Mouse (Mus musculus) limb, embryonic 11.5 days (tissue): Measurements from ENCODE around the gene Smchd1. TPM values are rescaled to one million over a fixed set of nuclear protein-coding genes. Genes with fewer than 3 reads are reported as not detected.

ENCODE experiments used
- ATAC-seq: fragments of 200-750 bp; cut with Nextera tagmentation; 2 replicates; pipeline ENCODE4 v1.8.0; 2017; ENCODE audit warnings: low read depth; ENCODE audit not compliant: insufficient number of reproducible peaks, low FRiP score, low TSS enrichment
- DNase-seq: peaks from one replicate; pipeline ENCODE4 v3.0.0-alpha.2; 2015; ENCODE audit warnings: low spot score
- H3K27ac ChIP-seq: fragments of 300-500 bp; sonication (generic); replicated peaks from 2 replicates; pipeline ENCODE4 v1.5.1; 2014; ENCODE audit warnings: low read depth, mild to moderate bottlenecking, low read length
- H3K27me3 ChIP-seq: fragments of 300-500 bp; sonication (generic); 2 replicates; pipeline ENCODE4 v1.6.1; 2014; ENCODE audit warnings: mild to moderate bottlenecking, low read length, mixed read lengths; ENCODE audit not compliant: control insufficient read depth, insufficient read depth
- H3K36me3 ChIP-seq: fragments of 300-500 bp; sonication (generic); 2 replicates; pipeline ENCODE4 v1.6.1; 2014; ENCODE audit warnings: mild to moderate bottlenecking, low read length, moderate library complexity, mixed read lengths; ENCODE audit not compliant: control insufficient read depth, insufficient read depth
- H3K4me1 ChIP-seq: fragments of 300-500 bp; sonication (generic); 2 replicates; pipeline ENCODE4 v1.6.1; 2014; ENCODE audit warnings: low read length, mixed read lengths; ENCODE audit not compliant: control insufficient read depth, insufficient read depth
- H3K4me2 ChIP-seq: fragments of 300-500 bp; sonication (generic); 2 replicates; pipeline ENCODE4 v1.6.1; 2014; ENCODE audit warnings: low read depth, mild to moderate bottlenecking, moderate library complexity; ENCODE audit not compliant: severe bottlenecking
- H3K4me3 ChIP-seq: fragments of 300-500 bp; sonication (generic); 2 replicates; pipeline ENCODE4 v1.5.1; 2014; ENCODE audit warnings: low read depth, low read length
- H3K9ac ChIP-seq: fragments of 300-500 bp; sonication (generic); 2 replicates; pipeline ENCODE4 v1.6.1; 2014; ENCODE audit warnings: mild to moderate bottlenecking, low read length
- H3K9me3 ChIP-seq: fragments of 300-500 bp; sonication (generic); 2 replicates; pipeline ENCODE4 v1.6.1; 2016; ENCODE audit warnings: low read length; ENCODE audit not compliant: control insufficient read depth
- WGBS: fragments of 180-500 bp; shearing (Covaris S2); extraction: QIAGEN DNeasy Blood & Tissue Kit; methylation state at CpG from one replicate; pipeline ENCODE4 v1.1.7; 2014; 5-methylcytosine and 5-hydroxymethylcytosine counted together
- polyA plus RNA-seq: library from polyadenylated mRNA; unstranded; fragments of >200 nt; fragmentation: Nextera tagmentation; extraction: Ambion mirVana; gene quantifications from 2 replicates; pipeline ENCODE4 v1.2.1, GENCODE M21; 2014

The Smchd1 gene
- polyA plus RNA-seq, 1 experiment from 2014 or later, result 104 TPM

- Histone ChIP-seq H3K4me3 (peak within 1 kb of the TSS; percentile 65), H3K4me1 (peaks cover 8% of the 10 kb centered on the region), H3K27me3 (no peaks in the 10 kb centered on the region), H3K9ac (peak within 1 kb of the TSS; percentile 80), H3K27ac (no peak within 1 kb of the TSS), H3K4me2 (peak within 1 kb of the TSS; percentile 99), H3K9me3 (no peaks in the 10 kb centered on the region), H3K36me3 (no peaks in the 10 kb centered on the region)
- no peak for ATAC-seq
- 7% methylated on average over 20 of the region's 20 CpGs for WGBS
- peak; percentile 64 for DNase-seq
Measured at GRCm38 (mm10) chr17:71311340-71312171, 163.6 kb downstream of the Smchd1 start, which contains the start of gene Emilin2. TSS of gene Emilin2 (minus strand) at chr17:71311978.

GRCm38 (mm10) chr17:71310486-71311339, 164.4 kb downstream of the Smchd1 start:
- H3K4me2 ChIP-seq, result peak overlapping the region; percentile 99
- ATAC-seq (peak; percentile 65), DNase-seq (peak; percentile 72)
- peak overlapping the region; percentile 45; the same call in 1 of the 2 replicates for H3K27ac ChIP-seq
- H3K27me3 ChIP-seq, result no peaks in the 10 kb centered on the region
- peaks cover 8% of the 10 kb centered on the region for H3K4me1 ChIP-seq
- H3K4me3 ChIP-seq, result peak overlapping the region; percentile 65
- H3K9me3 ChIP-seq, result no peaks in the 10 kb centered on the region
- no peaks in the 10 kb centered on the region for H3K36me3 ChIP-seq
- peak overlapping the region; percentile 80 for H3K9ac ChIP-seq
- under 1% methylated on average over 66 of the region's 67 CpGs for WGBS

- H3K4me2 ChIP-seq, result peak overlapping the region; percentile 99
- H3K27ac ChIP-seq, result peak overlapping the region; percentile 45; the same call in 1 of the 2 replicates
- peak overlapping the region; percentile 65 for H3K4me3 ChIP-seq
- ATAC-seq (peak; percentile 7; the same call in 1 of the 2 replicates), DNase-seq (peak; percentile 71)
- H3K9me3 ChIP-seq, result no peaks in the 10 kb centered on the region
- H3K27me3 ChIP-seq, result no peaks in the 10 kb centered on the region
- peaks cover 8% of the 10 kb centered on the region for H3K4me1 ChIP-seq
- 1% methylated on average over 23 of the region's 23 CpGs for WGBS
- no peaks in the 10 kb centered on the region for H3K36me3 ChIP-seq
- peak overlapping the region; percentile 80 for H3K9ac ChIP-seq
Measured at GRCm38 (mm10) chr17:71309711-71310485, 165.2 kb downstream of the Smchd1 start.

GRCm38 (mm10) chr17:71309141-71309540, 166.0 kb downstream of the Smchd1 start:
- H3K9ac ChIP-seq, result peak overlapping the region; percentile 27
- no peaks in the 10 kb centered on the region for H3K36me3 ChIP-seq
- peaks cover 8% of the 10 kb centered on the region for H3K4me1 ChIP-seq
- WGBS, result 26% methylated on average over 14 of the region's 14 CpGs
- H3K4me2 ChIP-seq, result peak overlapping the region; percentile 99
- no peaks in the 10 kb centered on the region for H3K9me3 ChIP-seq
- peak; percentile 39 for DNase-seq
- no peak for ATAC-seq
- no peak overlapping the region for H3K27ac ChIP-seq
- no peaks in the 10 kb centered on the region for H3K27me3 ChIP-seq
- 0 out of 2 replicates have a peak overlapping the region, but pooled peaks have one; percentile 2 for H3K4me3 ChIP-seq

GRCm38 (mm10) chr17:71308296-71308695, 166.8 kb downstream of the Smchd1 start:
- WGBS, result 91% methylated on average over 5 of the region's 5 CpGs
- DNase-seq (no peak), ATAC-seq (no peak)

GRCm38 (mm10) chr17:71307251-71307790, 167.8 kb downstream of the Smchd1 start:
- H3K9me3 ChIP-seq, result no peaks in the 10 kb centered on the region
- H3K27ac ChIP-seq, result no peak overlapping the region
- H3K4me2 ChIP-seq, result no peak overlapping the region
- no peaks in the 10 kb centered on the region for H3K36me3 ChIP-seq
- no peak overlapping the region for H3K9ac ChIP-seq
- WGBS, result 91% methylated on average over 10 of the region's 10 CpGs
- ATAC-seq (no peak), DNase-seq (no peak)
- no peaks in the 10 kb centered on the region for H3K27me3 ChIP-seq
- H3K4me1 ChIP-seq, result peaks cover 8% of the 10 kb centered on the region
- H3K4me3 ChIP-seq, result no peak overlapping the region

More at GRCm38 (mm10) chr17:71308296-71308695, 166.8 kb downstream of the Smchd1 start:
- H3K27me3 ChIP-seq, result no peaks in the 10 kb centered on the region
- H3K4me2 ChIP-seq, result no peak overlapping the region
- H3K9ac ChIP-seq, result no peak overlapping the region
- peaks cover 8% of the 10 kb centered on the region for H3K4me1 ChIP-seq
- H3K9me3 ChIP-seq, result no peaks in the 10 kb centered on the region
- H3K27ac ChIP-seq, result no peak overlapping the region
- no peak overlapping the region for H3K4me3 ChIP-seq
- no peaks in the 10 kb centered on the region for H3K36me3 ChIP-seq

GRCm38 (mm10) chr17:71306716-71307115, 168.4 kb downstream of the Smchd1 start:
- no peaks in the 10 kb centered on the region for H3K36me3 ChIP-seq
- H3K4me3 ChIP-seq, result no peak overlapping the region
- H3K9me3 ChIP-seq, result no peaks in the 10 kb centered on the region
- H3K4me1 ChIP-seq, result peaks cover 8% of the 10 kb centered on the region
- H3K9ac ChIP-seq, result no peak overlapping the region
- H3K27ac ChIP-seq, result no peak overlapping the region
- WGBS, result 93% methylated on average over 4 of the region's 4 CpGs
- DNase-seq, result no peak
- H3K27me3 ChIP-seq, result no peaks in the 10 kb centered on the region
- ATAC-seq, result no peak
- no peak overlapping the region for H3K4me2 ChIP-seq
